Mouse (Mus musculus) heart, postnatal 0 days (tissue): ENCODE results near the gene Tedc1.

Source experiments
- CTCF ChIP-seq: IDR thresholded peaks from 2 replicates; pipeline ENCODE4 v1.5.1; 2016; ENCODE audit warnings: antibody characterized with exemption, control low read depth, low read depth
- EP300 ChIP-seq: IDR thresholded peaks from 2 replicates; pipeline ENCODE4 v1.6.1; 2016; ENCODE audit warnings: antibody characterized with exemption, low read depth

DNA sequence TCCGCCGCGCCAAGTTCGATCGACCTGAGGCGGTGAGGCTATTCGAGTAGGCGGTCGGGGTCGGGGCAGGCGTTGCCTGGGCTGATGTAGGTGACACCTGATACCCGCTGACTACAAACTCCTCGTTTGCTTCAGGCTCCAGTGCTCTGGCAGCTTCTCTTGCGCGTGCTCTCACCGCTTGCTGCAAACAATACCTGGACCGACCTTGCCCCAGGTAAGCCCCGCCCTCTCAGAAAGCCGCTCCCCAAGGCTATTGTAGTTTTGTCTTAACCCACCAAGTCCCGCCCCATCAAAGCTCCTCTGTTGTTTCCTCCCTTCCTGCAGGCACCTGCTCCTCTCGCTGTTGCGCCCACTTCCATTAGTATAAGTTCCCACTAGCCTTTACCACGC lies 314 bp downstream of the Tedc1 start:
- no peak for TF ChIP-seq CTCF
- no peak for TF ChIP-seq EP300
